Mouse (Mus musculus): ENCODE results near the gene Nup153.

DNA sequence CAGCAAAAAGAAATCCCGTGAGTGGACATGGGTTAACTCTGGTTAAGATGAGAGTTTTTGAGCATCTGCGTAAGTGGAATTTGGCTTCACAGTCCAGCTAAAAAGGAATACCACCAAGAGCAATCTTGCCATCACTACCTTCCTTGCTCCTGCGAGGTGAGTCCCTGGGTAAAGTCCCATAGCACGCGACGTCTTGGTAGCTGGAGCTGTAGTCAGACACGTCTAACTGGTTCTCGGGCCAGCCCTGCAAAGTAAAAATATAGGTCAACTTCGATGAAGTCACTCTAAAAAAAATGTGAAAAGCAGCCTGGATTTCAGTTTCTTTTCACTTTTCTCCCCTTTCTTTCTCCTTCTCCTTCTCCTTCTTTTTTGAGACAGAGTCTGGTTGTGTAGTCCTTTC, 35.5 kb upstream of the Nup153 start:
- TF ChIP-seq POLR2A (IDR thresholded peaks at IDR 0.05; ENCODE audit: insufficient read depth, low read depth, low read length): no peak
- TF ChIP-seq CTCF (IDR thresholded peaks at IDR 0.05): no peak

Measured in heart, adult 2 months (tissue).